Mouse (Mus musculus) G1E (cell line): ENCODE results near the gene Misp.

Source experiments
- CTCF ChIP-seq: IDR thresholded peaks from 2 replicates; pipeline ENCODE4 v1.5.1; 2012; ENCODE audit warnings: low read depth, low read length, inconsistent platforms, mixed read lengths
- GATA1 ChIP-seq: IDR thresholded peaks from 2 replicates; pipeline ENCODE4 v1.6.1; 2012; ENCODE audit warnings: borderline replicate concordance, low read length, inconsistent platforms, mixed read lengths
- TAL1 ChIP-seq: conservative IDR thresholded peaks from 2 replicates; pipeline ENCODE4 v1.6.1; 2012; ENCODE audit warnings: low read depth, low read length, inconsistent platforms, mixed read lengths

- TF ChIP-seq CTCF = no peak
- TF ChIP-seq GATA1 = no peak
- TF ChIP-seq TAL1 = no peak
Measured at GRCm38 (mm10) chr10:79806331-79806730, 14.5 kb upstream of the Misp start.
